Mouse (Mus musculus) left cerebral cortex, postnatal 4 days (tissue): ENCODE measurements around the gene Tbx5. TPM values are rescaled to one million over a fixed set of nuclear protein-coding genes. Genes with fewer than 3 reads are reported as not detected.
A peak's percentile ranks its signal among the peaks of the same experiment; 100 is the strongest.

Experiments
- DNase-seq: peaks from one replicate; pipeline ENCODE4 v3.0.0-alpha.2; 2022
- intact Hi-C: fragments of 180-260 bp; cut with DNase I; formaldehyde crosslinking; loops from one replicate; pipeline ENCODE4 v1.15.1; 2025
- total RNA-seq, 2 experiments: library from RNA; stranded (reverse); gene quantifications; 2 replicates each; pipeline ENCODE4 v1.2.3; 2021

Tbx5 gene
- total RNA-seq: not detected

DNA sequence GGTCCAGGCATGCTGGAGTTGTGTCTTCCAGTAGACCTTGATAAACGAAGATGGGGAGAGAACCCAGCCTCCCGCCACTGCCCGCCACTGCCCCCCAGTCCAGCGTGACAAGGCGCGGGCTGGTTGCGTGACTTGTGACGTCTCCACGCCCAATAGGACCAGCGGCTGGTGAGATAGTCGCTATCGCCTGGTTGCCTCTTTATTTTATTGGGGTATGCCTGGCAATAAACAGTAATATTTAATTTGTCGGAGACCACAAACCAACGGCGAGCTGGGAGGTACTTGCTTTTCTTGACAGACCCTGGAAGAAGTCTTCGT, at the start of gene Tbx5:
TSS of gene Tbx5 (plus strand) at position 190 of the 318 bp plus-strand sequence.
- DNase-seq: no peak

DNA sequence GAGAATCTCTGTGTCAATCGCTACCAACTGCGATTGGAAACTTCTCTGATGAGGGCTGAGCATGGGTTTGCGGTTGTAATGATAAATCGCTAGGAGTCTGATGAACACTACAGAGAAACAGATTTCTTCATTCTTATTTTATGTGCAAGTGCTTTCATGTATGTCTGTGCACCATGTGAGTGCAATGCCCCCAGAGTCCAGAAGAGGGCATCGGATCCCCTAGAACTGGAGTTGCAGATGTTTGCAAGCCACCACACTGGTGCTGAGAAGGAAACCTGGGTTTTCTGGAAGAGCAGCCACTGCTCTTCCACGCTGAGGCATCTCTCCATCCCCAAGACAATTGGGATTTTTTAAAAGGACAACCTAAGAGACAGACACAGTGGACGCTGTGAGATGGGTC, 46.5 kb upstream of the Tbx5 start:
- intact Hi-C loops: no loop called here
- no peak for DNase-seq

More for the DNA sequence above, at the start of gene Tbx5:
- intact Hi-C loops: no loop called here

DNA sequence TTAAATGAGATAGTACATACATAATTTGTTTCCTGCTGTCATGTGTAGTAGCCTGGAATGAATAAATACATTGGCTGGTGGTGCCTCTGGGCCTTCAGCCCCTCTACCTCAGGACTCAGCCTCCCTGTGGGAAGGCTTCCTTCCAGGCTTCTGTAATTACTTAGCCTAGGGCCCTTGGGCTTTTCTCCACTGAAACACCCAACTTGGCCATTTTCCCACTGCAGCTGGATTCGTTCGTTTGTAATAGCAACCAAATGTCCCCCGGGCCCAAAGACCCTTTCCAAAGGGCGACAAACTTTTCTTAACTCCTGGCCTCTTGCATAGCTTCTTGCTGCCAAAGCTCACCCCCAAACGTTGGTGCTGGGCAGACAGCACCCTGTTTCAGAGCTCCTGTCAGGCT, 40.8 kb upstream of the Tbx5 start:
- DNase-seq: no peak
- intact Hi-C loops: no loop called here

DNA sequence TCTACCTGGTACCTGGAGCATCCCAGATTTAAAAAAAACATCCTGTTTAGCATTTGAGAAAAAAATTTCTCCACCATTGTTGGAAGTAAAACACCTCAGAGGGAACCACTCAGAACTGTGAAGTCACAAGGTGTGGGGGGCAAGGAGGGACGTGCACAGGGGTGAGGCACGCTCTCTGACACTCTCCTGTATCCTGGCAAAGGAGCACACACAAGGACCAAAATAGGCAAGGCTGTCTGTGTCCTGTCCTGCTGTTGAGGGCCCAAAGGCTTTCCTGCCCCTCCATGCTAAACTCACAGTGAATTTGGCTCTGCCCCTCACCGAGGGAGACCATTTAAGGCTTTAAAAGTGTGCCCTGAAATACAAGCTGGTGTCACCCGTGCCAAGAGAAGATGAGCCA, 38.5 kb upstream of the Tbx5 start:
- intact Hi-C loops: no loop called here
- no peak for DNase-seq

DNA sequence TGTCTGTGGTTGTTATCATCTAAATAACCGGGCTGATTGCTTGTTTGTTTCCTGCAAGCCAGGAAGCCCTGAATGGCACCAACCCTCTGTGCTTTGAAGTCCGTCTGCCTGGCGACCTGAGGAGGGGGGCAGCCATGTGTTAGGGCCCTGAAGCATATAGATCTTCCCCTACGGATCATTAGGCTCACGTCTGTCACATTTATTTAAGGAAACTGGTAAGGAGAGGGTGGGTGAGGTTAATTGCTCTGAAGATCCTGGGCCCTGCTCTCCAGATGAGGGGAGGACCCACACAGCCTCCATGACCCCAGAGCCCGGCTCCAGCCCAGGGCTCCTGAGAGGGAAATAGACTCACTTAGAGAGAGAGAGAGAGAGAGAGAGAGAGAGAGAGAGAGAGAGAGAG, 37.1 kb upstream of the Tbx5 start:
- intact Hi-C loops: no loop called here
- no peak for DNase-seq

DNA sequence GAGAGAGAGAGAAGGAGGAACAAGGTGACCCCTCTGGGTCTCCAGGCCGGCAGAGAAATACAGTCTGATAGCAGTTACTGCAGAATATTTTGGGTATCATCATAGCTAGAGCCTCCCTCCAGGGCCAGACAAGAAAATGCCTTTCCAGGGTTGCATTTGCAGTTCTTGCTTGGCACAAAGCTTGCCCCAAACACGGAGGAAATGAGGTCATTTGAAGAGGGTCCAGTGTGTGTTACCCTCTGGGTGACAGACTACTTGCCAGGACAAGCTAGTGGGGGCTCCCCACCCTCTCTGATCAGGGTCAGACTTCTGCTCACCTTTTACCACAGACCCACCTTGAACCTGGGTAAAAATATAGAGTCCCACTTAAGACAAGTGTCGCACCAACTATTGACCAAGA, 36.7 kb upstream of the Tbx5 start:
- intact Hi-C loops: no loop called here
- DNase-seq: no peak

DNA sequence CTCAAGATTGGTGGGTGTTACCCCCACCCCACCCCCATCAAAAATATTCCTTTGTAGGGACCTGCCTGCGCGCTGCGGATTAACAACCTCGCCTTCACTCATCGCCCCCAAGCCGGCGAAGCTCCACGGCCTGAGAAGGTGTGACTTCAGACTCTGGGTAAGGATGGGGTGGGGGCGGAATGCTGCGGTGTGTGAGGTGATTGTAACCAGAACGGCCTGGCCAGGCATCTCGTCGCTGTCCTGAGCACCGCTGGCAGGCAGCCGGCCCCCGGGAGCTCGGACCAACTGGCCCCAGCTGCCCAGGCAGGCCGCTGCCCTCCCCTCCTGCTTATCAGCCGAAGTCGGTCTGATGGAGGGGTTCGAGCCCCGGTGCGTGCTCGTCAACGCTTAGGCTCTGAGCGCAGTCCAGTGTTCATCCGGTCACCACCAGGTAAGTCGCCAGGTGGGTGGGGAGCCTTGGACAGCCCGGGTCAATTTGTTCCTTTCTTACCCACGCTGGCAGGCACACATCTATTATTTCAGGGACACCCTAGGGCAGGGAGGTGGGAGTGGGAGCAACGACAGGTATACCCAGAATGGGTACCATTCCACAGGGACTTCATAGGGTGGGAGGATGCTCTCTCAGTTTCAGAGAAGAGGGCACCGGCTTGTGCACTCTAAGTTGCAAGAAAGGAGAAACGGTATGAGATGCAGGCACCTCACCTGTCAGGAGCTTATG, 35.9 kb upstream of the Tbx5 start:
- DNase-seq: no peak
- intact Hi-C loops: no loop called here

DNA sequence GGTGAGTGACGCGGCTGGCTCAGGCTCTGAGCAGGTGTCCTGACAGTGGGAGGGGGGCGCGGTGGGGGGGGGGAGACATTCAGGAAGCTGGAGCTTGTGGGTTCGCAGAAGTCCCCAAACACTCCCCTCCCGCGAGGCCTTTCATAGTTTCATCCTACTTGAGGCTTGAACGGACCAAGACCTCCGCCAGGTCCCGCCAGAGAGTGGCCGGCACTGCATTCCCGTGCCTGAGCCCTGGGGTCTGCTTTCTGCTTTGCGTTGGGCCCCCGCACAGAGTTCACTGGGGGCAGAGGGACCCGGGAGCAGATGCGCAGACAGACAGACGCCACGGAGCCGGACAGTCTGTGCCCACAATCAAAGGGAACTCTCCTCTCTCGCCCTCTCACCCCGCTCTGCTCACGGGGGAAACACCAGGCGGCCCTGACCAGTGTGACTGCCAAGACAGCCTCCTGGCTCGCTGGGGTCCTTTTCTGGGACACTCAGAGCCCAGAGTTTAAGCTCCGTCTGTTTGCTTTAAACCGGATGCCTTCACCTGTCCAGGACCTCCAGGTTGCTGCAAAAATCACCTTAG, 34.8 kb upstream of the Tbx5 start:
- intact Hi-C loops: no loop called here
- DNase-seq: no peak

DNA sequence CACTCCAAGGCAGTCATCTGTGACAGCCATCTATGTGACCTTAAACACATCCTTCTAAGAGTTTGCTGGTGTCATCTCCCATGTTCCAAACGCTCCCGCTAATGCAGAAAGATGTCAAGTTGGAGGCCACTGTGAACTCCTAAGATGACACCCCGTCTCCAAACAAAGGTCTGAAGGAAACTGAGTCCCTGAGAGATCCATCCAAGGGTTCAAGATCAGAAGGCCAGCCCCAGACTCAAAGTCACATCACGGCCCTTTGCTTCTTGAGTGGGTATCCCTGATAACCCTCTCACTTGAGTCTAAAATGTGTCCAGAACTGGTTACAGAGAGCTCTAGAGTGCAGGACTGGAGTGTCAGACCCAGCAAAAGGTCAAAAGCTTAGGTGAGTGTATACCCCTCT, 34.2 kb upstream of the Tbx5 start:
- intact Hi-C loops: no loop called here

DNA sequence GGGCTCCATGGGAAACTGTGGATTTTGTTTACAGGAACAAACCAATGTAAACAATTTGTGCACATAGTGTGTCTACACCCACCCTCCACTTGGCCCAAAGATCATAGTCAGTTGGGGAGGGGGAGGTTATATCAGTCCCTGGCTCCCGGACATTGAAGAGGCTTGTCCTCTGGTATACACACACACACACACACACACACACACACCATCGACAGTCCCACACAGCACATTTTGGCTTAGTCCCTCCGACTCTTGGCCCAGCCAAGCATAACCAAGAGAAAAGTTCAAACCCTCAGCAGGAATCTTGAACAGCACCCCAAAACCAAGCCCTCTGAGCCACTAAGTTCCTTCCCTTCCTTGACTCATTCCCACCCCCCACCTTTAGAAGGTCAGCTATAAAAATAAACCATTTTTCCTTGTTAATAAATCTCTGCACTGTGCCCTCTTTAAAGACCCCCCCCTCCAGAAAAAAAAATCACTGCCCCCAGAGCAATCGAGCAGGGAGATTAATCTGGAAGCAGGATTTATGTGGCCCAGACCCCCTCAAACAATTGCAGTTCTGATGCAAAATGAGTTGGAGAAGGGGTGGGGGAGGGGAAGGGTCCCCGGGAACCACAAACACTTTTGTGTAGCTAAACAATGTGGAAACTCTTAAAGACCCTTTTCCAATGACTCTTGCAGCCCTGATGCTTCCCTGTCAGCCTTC, 33.6 kb upstream of the Tbx5 start:
- no peak for DNase-seq
- intact Hi-C loops: no loop called here

More for the DNA sequence above, 34.2 kb upstream of the Tbx5 start:
- DNase-seq: no peak

DNA sequence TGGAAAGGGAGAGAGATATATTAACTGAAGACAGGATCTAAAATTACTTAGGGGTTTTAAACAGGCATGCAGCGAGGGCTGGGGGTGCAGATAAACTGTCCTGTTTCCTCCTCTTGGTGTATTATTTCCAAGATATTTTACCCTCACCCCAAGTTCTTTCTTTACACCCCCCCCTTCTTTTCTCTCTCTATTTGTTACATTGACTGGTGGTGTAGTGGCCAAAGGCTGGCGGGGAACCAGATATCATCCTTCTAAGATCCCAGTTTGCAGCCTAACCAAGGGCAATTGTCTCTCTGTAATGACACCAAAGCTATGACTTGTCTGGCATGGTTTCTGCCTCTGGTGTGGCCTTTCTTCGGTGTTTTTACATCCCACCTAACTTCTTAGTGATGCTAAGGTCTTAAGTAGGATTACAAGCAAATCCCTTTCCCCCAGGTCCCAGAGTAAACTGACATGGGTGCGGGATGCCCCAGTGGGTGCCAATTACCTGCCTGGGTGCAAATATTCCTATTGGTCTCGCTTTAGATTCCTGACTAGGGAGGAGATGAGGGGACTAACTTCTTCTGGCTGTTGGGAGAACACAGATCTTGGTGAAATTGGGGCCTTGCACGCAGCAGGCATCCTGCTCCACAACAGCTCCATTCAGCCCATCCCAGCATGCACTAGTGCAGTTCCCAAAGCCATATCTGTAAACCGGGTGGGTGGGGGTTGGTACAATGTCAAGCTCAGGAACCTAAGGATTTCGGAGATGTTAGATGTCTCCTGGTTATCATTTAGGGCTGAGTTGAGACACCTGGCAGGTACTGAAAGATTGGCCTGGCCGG, 32.8 kb upstream of the Tbx5 start:
- intact Hi-C loops: no loop called here
- no peak for DNase-seq

DNA sequence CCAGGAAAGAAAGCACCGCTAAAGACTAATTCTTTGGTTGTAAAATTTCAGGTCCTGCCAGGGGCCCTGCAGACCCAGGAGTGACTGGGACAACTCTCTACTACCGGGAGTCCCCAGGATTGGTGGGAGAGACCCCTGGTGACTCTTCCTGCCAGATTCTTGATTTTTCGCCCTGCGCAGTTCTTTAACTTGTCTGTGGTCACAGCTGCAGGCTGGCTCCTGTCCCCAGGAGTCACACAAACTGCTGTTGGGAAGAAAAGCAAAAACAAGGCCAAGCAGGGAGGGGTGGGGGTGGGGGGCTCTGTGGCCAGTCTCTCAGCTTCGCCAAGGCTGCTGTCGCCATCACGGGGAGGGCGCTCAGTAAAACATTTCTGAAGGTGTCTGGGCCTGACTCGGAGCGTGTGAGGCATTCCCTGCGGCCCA, 32.2 kb upstream of the Tbx5 start:
- DNase-seq: no peak

DNA sequence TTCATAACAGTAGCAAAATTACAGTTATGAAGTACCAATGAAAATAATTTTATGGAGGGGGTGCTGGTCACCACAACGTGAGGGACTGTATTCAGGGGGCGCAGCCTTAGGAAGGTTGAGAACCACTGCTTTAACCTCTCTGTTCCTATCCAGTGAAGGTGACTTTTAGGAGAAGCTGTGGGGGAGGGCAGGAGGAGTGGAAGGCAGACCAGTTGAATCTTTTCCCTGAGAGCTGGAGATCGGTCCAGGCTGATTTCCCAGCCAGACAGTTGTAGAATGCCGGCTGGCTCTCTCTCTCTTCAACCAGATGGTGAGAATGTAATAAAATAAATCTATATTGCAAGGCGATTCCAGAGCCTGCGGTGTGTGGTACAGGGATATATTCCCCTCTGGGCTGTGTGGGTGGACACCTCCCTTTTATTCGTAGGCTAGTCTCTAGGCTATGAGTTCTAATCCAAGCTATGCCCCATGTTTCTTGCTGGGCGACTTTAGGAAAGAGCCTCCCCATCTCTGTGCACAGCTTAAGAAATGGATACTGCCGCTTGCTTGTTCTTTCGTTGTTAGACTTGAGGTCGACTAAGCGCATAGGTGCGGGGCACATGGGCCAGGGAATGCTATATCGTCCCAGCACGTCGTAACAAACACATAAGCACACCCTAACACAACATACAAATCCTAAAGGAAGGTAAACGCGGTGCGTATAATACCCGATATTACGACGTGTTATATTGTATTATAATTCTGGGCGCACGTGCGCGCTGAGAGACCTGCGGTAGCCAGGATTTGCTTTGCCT, 29.7 kb upstream of the Tbx5 start:
- no peak for DNase-seq
- intact Hi-C loops: no loop called here

More for the DNA sequence above, 32.2 kb upstream of the Tbx5 start:
- intact Hi-C loops: no loop called here

DNA sequence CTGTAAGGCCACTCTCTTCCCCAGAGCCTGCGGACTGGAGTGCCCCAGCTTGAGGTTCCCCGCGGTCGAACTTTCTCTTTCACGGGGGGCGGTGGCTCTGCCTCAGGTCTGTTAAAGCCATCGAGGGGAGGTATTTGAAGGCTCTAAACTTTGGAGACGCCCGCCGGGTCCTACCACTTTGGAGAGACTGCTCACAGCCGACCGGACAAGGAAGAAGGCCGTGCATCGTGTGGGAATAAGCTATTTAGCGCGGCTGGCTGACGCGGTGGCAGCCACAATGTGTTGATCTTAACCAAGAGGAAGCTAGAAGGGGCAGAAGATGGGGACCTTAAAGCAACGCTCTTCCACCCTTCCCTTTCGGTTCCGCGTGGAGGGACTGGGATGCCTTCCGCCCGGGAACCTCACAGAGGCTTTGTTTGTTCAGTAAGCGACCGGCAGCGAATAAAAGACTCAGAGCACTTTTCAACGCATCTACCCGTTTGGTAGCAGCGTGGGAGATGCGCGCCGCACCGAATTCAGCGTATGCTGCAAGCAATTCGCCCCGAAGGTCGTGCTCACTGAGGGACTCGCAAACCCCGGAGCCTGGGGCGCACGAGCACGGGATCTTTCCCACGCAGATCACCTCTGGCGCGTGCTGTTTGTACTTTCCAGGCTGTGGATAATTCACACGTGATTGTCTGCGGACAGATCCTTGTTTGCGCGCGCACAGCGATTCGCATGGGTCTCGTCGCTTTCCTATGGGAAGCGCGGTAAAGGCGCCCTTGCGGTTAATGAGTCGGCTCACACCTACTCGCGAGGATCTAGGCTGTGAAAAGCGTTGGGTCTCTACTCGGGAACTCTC, 28.8 kb upstream of the Tbx5 start:
- intact Hi-C loops: no loop called here
- DNase-seq: no peak

DNA sequence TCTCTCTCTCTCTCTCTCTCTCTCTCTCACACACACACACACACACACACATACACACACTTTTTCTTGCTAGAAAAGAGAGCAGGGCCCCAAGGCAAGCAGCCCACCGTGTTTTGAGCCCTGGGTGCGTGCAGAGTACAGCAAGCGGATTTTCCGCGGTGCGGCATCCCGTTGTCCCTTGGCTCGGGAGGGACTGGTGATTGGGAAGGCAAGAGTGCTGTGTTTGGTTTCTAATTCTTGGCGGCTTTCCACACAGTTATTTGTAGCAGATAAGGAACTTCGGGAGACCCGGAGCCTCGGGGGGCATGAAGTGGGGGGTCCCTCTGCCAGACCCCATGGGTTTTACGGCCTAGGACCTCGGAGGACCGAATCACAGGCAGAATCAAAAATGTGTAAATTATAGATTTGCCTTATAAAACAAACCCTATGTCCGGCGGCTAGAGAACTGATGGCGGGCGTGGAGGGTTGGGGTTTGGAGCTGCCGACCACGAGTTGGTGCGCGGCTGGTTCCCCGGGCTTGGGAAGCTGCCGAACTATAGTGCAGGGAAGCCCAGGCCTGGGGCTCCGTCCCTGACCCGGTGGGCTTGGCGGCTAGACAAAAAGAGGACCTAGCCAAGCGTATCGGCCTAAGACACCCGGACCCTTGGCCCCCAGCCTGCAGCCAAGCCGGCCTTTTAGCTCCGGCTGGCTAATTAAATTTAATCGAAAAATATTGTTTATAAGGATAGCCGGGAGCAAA, 28.0 kb upstream of the Tbx5 start:
- peak; percentile 6 for DNase-seq
- intact Hi-C loops: no loop called here

DNA sequence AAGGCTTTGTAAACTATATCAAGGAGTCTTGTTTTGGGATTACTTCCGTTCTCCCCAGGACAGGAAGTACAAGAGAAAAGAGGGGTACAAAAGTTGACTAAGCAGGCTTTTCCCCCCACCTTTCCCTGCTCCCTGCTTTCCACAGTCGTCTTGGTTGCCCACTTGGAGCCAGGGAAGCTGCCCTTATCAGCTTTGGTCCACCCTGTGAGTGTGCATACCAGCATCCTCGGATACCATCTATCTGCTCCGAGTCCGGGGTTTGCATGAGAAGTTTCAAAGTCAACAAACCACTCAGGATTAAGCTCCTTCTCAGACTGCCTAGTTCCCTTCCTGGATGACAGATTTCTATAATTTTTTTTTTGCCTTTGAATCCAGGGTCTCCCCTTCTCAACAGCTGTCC, 26.8 kb upstream of the Tbx5 start:
- intact Hi-C loops: no loop called here
- DNase-seq: no peak

DNA sequence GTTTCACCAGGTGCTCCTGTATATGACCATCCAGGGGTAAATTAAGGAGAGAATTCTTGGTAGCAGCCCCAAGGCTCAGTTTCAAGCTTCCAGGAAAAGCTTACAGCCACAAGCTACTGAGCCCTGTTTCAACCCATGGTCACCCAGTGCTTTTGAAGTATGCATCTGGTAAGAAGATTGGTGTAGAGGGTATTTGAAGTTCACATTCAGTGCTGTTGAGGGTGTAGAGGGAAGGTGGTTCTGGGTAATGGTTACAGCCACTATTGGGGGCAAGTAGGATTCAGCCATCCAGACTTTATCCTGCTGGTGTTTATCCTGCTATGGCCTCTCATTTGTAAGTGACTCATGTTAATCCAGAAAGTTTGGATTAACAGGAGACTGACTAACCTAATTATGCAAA, 26.0 kb upstream of the Tbx5 start:
- no peak for DNase-seq
- intact Hi-C loops: no loop called here

DNA sequence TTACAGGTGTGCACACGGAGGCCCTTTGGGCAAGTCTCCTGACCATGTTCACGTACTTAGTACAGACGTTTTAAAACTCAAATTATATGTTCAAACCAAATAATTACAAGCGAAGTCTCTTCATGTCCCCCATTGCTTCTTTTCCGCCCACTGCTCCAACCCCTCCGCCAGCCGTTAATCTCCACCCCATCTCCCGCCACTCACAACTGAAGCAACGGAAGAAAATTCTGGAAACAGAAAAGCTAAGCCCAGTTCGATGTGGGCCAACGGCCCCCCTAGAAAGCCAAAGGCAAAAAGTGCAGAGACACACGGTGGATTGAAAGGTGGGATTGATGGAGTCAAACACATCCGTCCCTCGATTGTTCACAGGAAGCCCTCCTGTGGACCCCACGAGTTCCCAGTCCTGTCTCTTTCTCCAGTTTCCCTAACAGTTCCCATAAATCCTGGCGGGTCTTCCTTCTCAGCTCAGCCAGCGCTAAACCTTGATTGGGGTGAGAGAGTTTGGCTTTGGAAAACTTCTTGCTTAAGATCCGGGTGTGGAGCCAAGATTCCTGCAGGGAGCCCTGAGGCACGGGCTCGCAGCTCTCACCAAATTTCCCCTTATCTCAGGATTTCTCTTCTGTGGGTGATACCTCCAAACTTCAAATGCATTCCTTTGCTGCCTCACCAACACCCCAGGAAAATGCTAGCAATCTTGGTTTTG, 24.8 kb upstream of the Tbx5 start:
- intact Hi-C loops: no loop called here
- DNase-seq: no peak
